Mouse (Mus musculus): ENCODE data around the gene Tbc1d10c.

DNA sequence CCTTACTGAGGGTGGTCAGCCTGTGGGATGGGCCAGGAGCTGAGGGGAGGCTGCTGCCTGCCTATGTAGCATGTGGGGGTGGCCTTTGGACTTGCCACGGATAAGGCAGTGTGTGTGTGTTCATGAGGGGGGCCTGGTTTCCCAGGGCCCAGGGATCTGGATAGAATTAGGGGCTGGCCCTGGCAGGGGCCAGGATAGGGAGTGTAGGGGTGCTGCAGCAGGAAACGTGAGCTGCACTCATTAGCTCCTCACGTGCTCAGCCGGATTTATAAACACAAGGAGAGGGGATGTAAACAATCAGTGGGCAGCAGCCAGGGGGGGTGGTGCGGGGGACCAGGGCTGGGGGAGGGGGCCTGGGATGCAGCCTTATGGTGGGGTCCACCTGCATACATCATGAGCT, 26.1 kb upstream of the Tbc1d10c start:
- TF ChIP-seq CTCF (IDR thresholded peaks at IDR 0.05; ENCODE audit: low read depth), result no peak
- TF ChIP-seq EP300 (optimal IDR thresholded peaks at IDR 0.05), result no peak
